ENCODE assay signal across 10 mouse cellular contexts in the genomic region with DNA sequence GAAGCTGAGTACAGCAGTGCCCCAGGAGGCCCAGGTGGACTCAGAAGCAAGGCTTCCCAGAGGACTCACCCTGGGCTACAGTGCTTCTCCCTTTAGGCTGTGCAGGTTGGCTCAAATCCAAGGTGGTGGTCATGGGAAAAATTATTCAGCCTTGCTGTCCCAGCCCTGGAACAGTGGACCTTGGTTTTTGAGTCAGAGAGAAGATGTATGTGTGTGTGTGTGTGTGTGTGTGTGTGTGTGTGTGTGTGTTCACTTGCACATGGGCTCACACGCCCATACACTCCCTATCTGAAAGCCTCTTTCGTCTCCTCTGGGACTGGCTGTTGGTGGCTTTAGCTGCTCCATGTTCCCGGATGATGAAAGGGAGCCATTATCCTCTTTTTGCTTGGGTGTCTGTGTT. TPM values are rescaled to one million over a fixed set of nuclear protein-coding genes. Genes with fewer than 3 reads are reported as not detected.
A peak's percentile ranks its signal among the peaks of the same experiment; 100 is the strongest.
DNase-seq lines count a peak whose midpoint lies in the region; ATAC-seq lines count a peak whose summit lies in the region.
"Had no signal": no experiment of that assay in that cellular context is flagged by ENCODE, and none has a peak within 500 bp of the region (broad histone marks: within the 10 kb centered on the region; RNA-seq: fewer than 3 reads in every experiment).

No protein-coding gene starts in this region.

- peak; percentile 17 for DNase-seq in left cerebral cortex, postnatal 4 days
- no peak for DNase-seq in left cerebral cortex, postnatal 36 days (ENCODE audit: low spot score in 2 of 2)
- peak; percentile 78 to 83 for DNase-seq in adrenal gland, postnatal 36 days
- DNase-seq in hindbrain, embryonic 11.5 days (ENCODE audit: low spot score): peak; percentile 18
- DNase-seq in thymus, postnatal 10 days (ENCODE audit: low spot score in 2 of 2): no peak
- no peak for DNase-seq in spleen, postnatal 14 days (ENCODE audit: low spot score in 2 of 2)
- DNase-seq: cerebellum, postnatal 36 days had no signal

- H3K9me3 ChIP-seq in hindbrain, embryonic 11.5 days (ENCODE audit: control insufficient read depth, low read length): no peaks in the 10 kb centered on the region
- H3K9me3 ChIP-seq in neural tube, embryonic 14.5 days (ENCODE audit: control insufficient read depth, low read length): no peaks in the 10 kb centered on the region

- 0 out of 2 replicates have a peak, but pooled peaks have one; percentile 47 for ATAC-seq in hindbrain, embryonic 11.5 days (ENCODE audit: low FRiP score)
- peak; percentile 41; the same call in 1 of the 2 replicates for ATAC-seq in neural tube, embryonic 14.5 days (ENCODE audit: low read depth)

- no peaks in the 10 kb centered on the region; the same call in 1 of the 2 replicates for H3K4me1 ChIP-seq in hindbrain, embryonic 11.5 days (replicated peaks; ENCODE audit: control insufficient read depth, insufficient read depth, low read length)
- H3K4me1 ChIP-seq in neural tube, embryonic 14.5 days (ENCODE audit: control insufficient read depth, insufficient read depth, low read length): peaks cover 18% of the 10 kb centered on the region; the same call in 1 of the 2 replicates

- H3K9ac ChIP-seq in hindbrain, embryonic 11.5 days (ENCODE audit: low read depth, low read length): no peak overlapping the region
- H3K9ac ChIP-seq in neural tube, embryonic 14.5 days (replicated peaks; ENCODE audit: low read depth, low read length): no peak overlapping the region

- no peak overlapping the region for H3K4me2 ChIP-seq in hindbrain, embryonic 11.5 days (replicated peaks; ENCODE audit: low read depth, low read length)
- no peak overlapping the region for H3K4me2 ChIP-seq in neural tube, embryonic 14.5 days (ENCODE audit: low read depth, low read length)

- intact Hi-C loops in left cerebral cortex, postnatal 4 days (cut with DNase I): no loop called here
- intact Hi-C loops in left cerebral cortex, postnatal 36 days (cut with DNase I): no loop called here

- no peaks in the 10 kb centered on the region for H3K36me3 ChIP-seq in hindbrain, embryonic 11.5 days (ENCODE audit: control insufficient read depth, insufficient read depth, low read length)
- no peaks in the 10 kb centered on the region for H3K36me3 ChIP-seq in neural tube, embryonic 14.5 days (ENCODE audit: control insufficient read depth, insufficient read depth, low read length)

- H3K4me3 ChIP-seq in hindbrain, embryonic 11.5 days (ENCODE audit: low read depth, low read length): no peak overlapping the region
- H3K4me3 ChIP-seq in neural tube, embryonic 14.5 days (ENCODE audit: low read depth, low read length): no peak overlapping the region

- 38% methylated on average over 3 of the region's 3 CpGs for WGBS in hindbrain, embryonic 11.5 days
- WGBS in neural tube, embryonic 14.5 days: 29% methylated on average over 3 of the region's 3 CpGs

- H3K27ac ChIP-seq in hindbrain, embryonic 11.5 days (ENCODE audit: low read depth, low read length): 0 out of 2 replicates have a peak overlapping the region, but pooled peaks have one; percentile 8
- no peak overlapping the region for H3K27ac ChIP-seq in neural tube, embryonic 14.5 days (ENCODE audit: low read depth, low read length)

- H3K27me3 ChIP-seq in hindbrain, embryonic 11.5 days (ENCODE audit: control insufficient read depth, insufficient read depth, low read length): 0 out of 2 replicates have a peak, but pooled peaks cover 2% of the 10 kb centered on the region
- H3K27me3 ChIP-seq in neural tube, embryonic 14.5 days (ENCODE audit: control insufficient read depth, insufficient read depth, low read length): no peaks in the 10 kb centered on the region

RNA-seq across cellular contexts. Expression of a gene that starts 16.4 kb away (rescaled TPM):
- total RNA-seq in left cerebral cortex, postnatal 4 days (2021): under 1 TPM in 1 of 2 experiments, not detected in 1; 0.74 TPM
- under 1 TPM in 1 of 2 experiments, not detected in 1; 0.81 TPM for total RNA-seq in left cerebral cortex, postnatal 36 days (2021)
- total RNA-seq in adrenal gland, postnatal 36 days (2021): 1 to 10 TPM; 5.2 to 7.2 TPM
- polyA plus RNA-seq in hindbrain, embryonic 11.5 days (2014; fragmentation: Nextera tagmentation; extraction: Ambion mirVana): 0.20 and 0.91 TPM in 2 replicates
- polyA plus RNA-seq in neural tube, embryonic 14.5 days (2014; fragmentation: Nextera tagmentation; extraction: Ambion mirVana): 0.28 and 0.35 TPM in 2 replicates
- polyA plus RNA-seq: small intestine, adult 2 months had no signal

RNA-seq across cellular contexts. Expression of a gene that starts 46.5 kb away (rescaled TPM):
- total RNA-seq in left cerebral cortex, postnatal 4 days (2021): 1 to 10 TPM; 2.2 to 4.8 TPM
- 1 to 10 TPM; 2.2 to 4.0 TPM for total RNA-seq in left cerebral cortex, postnatal 36 days (2021)
- total RNA-seq in adrenal gland, postnatal 36 days (2021): 10 to 100 TPM; 23.4 to 30.3 TPM
- 11.8 and 15.4 TPM in 2 replicates for polyA plus RNA-seq in hindbrain, embryonic 11.5 days (2014; fragmentation: Nextera tagmentation; extraction: Ambion mirVana)
- 7.0 TPM in 2 replicates for polyA plus RNA-seq in neural tube, embryonic 14.5 days (2014; fragmentation: Nextera tagmentation; extraction: Ambion mirVana)
- total RNA-seq: megakaryocyte-erythroid progenitor cell, adult 5-6 weeks had no signal

Comparison
In these comparisons a context has a peak if more than half of its experiments do, and no peak if none do; other contexts are left out.
1. DNase-seq: peak in left cerebral cortex, postnatal 4 days (single experiment), adrenal gland, postnatal 36 days (2 of 2) and hindbrain, embryonic 11.5 days (single experiment); none in left cerebral cortex, postnatal 36 days (0 of 2), thymus, postnatal 10 days (0 of 2) and spleen, postnatal 14 days (0 of 2).
2. RNA of a gene that starts 46.5 kb away (total RNA-seq): 23.4 to 30.3 TPM in adrenal gland, postnatal 36 days; 2.2 to 4.8 TPM in left cerebral cortex, postnatal 4 days and 2.2 to 4.0 TPM in left cerebral cortex, postnatal 36 days; every median in the first group is over 4 times any median in the second.